ENCODE assay signal across 9 mouse cellular contexts in genomic region chr12:84774376-84774775, GRCm38 (mm10). TPM values are rescaled to one million over a fixed set of nuclear protein-coding genes. Genes with fewer than 3 reads are reported as not detected.
DNase-seq lines count a peak whose midpoint lies in the region; ATAC-seq lines count a peak whose summit lies in the region.
"Had no signal": no experiment of that assay in that cellular context is flagged by ENCODE, and none has a peak within 500 bp of the region (broad histone marks: within the 10 kb centered on the region; RNA-seq: fewer than 3 reads in every experiment).

No protein-coding gene starts in this region.

- 95% methylated on average over 6 of the region's 6 CpGs for WGBS in midbrain, embryonic 12.5 days
- 94% methylated on average over 6 of the region's 6 CpGs for WGBS in midbrain, embryonic 16.5 days
- 73% methylated on average over 6 of the region's 6 CpGs for WGBS in stomach, embryonic 16.5 days

- H3K4me3 ChIP-seq in midbrain, embryonic 12.5 days, result peak overlapping the region; percentile 75; the same call in 1 of the 2 replicates
- H3K4me3 ChIP-seq in midbrain, embryonic 16.5 days (ENCODE audit: low read depth, low read length), result no peak overlapping the region
- H3K4me3 ChIP-seq in stomach, embryonic 16.5 days (replicated peaks; ENCODE audit: low read length), result peak overlapping the region; percentile 76; the same call in 1 of the 2 replicates

- H3K27me3 ChIP-seq in midbrain, embryonic 12.5 days, result no peaks in the 10 kb centered on the region
- no peaks in the 10 kb centered on the region for H3K27me3 ChIP-seq in midbrain, embryonic 16.5 days (ENCODE audit: control insufficient read depth, insufficient read depth, low read depth, low read length)
- H3K27me3 ChIP-seq in stomach, embryonic 16.5 days (ENCODE audit: control insufficient read depth, insufficient read depth, low read length), result no peaks in the 10 kb centered on the region

- 0 out of 2 replicates have a peak overlapping the region, but pooled peaks have one; percentile 82 for H3K9ac ChIP-seq in midbrain, embryonic 12.5 days (replicated peaks)
- no peak overlapping the region for H3K9ac ChIP-seq in midbrain, embryonic 16.5 days (ENCODE audit: low read depth, low read length)
- H3K9ac ChIP-seq in stomach, embryonic 16.5 days (ENCODE audit: low read length), result no peak overlapping the region

- H3K4me2 ChIP-seq in midbrain, embryonic 12.5 days (replicated peaks), result peak overlapping the region; percentile 83
- H3K4me2 ChIP-seq in midbrain, embryonic 16.5 days (ENCODE audit: low read length), result no peak overlapping the region
- peak overlapping the region; percentile 84; the same call in 1 of the 2 replicates for H3K4me2 ChIP-seq in stomach, embryonic 16.5 days (ENCODE audit: low read depth, low read length)

- DNase-seq in cerebellum, adult 9-10 months, result peak; percentile 47
- no peak for DNase-seq in cerebellum, adult 9-11 months
- DNase-seq in liver, result peak; percentile 64
- DNase-seq in thymus, postnatal 0 days (ENCODE audit: low spot score), result no peak
- DNase-seq in right cerebral cortex, adult 18-20 months, result no peak
- DNase-seq: B cell, adult 2 months had no signal

- no peak overlapping the region for H3K27ac ChIP-seq in midbrain, embryonic 12.5 days (replicated peaks)
- H3K27ac ChIP-seq in midbrain, embryonic 16.5 days (ENCODE audit: low read length), result no peak overlapping the region
- H3K27ac ChIP-seq in stomach, embryonic 16.5 days (ENCODE audit: low read length), result no peak overlapping the region

- H3K36me3 ChIP-seq in midbrain, embryonic 12.5 days, result peaks cover 8% of the 10 kb centered on the region; the same call in 1 of the 2 replicates
- H3K36me3 ChIP-seq in midbrain, embryonic 16.5 days (ENCODE audit: control insufficient read depth, insufficient read depth, low read length), result no peaks in the 10 kb centered on the region
- no peaks in the 10 kb centered on the region for H3K36me3 ChIP-seq in stomach, embryonic 16.5 days (ENCODE audit: control insufficient read depth, insufficient read depth, low read length)

- no peak for ATAC-seq in midbrain, embryonic 12.5 days (ENCODE audit: low FRiP score, low read depth)
- ATAC-seq in midbrain, embryonic 16.5 days, result no peak
- no peak for ATAC-seq in stomach, embryonic 16.5 days (ENCODE audit: insufficient read depth, low FRiP score)

- H3K9me3 ChIP-seq in midbrain, embryonic 12.5 days, result no peaks in the 10 kb centered on the region
- no peaks in the 10 kb centered on the region for H3K9me3 ChIP-seq in midbrain, embryonic 16.5 days (replicated peaks; ENCODE audit: control insufficient read depth, low read length, poor library complexity, severe bottlenecking)
- no peaks in the 10 kb centered on the region for H3K9me3 ChIP-seq in stomach, embryonic 16.5 days (replicated peaks; ENCODE audit: control insufficient read depth, low read length)

- peaks cover 36% of the 10 kb centered on the region for H3K4me1 ChIP-seq in midbrain, embryonic 12.5 days
- H3K4me1 ChIP-seq in midbrain, embryonic 16.5 days (ENCODE audit: control insufficient read depth, insufficient read depth, low read length), result peaks cover 21% of the 10 kb centered on the region
- peaks cover 23% of the 10 kb centered on the region for H3K4me1 ChIP-seq in stomach, embryonic 16.5 days (ENCODE audit: control insufficient read depth, insufficient read depth, low read length)

RNA-seq across cellular contexts. Expression of gene Isca2, which starts 1.3 kb away (rescaled TPM):
- 168 and 169 TPM in 2 replicates for polyA plus RNA-seq in midbrain, embryonic 12.5 days (2016; fragmentation: Nextera tagmentation; extraction: Ambion mirVana)
- 131 and 137 TPM in 2 replicates for polyA plus RNA-seq in midbrain, embryonic 16.5 days (2015; fragmentation: Nextera tagmentation; extraction: Ambion mirVana)
- 119 and 123 TPM in 2 replicates for polyA plus RNA-seq in stomach, embryonic 16.5 days (2015; fragmentation: Nextera tagmentation; extraction: Ambion mirVana)
- 156 TPM in 2 replicates for polyA plus RNA-seq in thymus, postnatal 0 days (2015; fragmentation: Nextera tagmentation; extraction: Ambion mirVana)

RNA-seq across cellular contexts. Expression of gene Npc2, which starts 1.4 kb away (rescaled TPM):
- polyA plus RNA-seq in midbrain, embryonic 12.5 days (2016; fragmentation: Nextera tagmentation; extraction: Ambion mirVana), result 90.3 and 90.5 TPM in 2 replicates
- 53.0 and 54.8 TPM in 2 replicates for polyA plus RNA-seq in midbrain, embryonic 16.5 days (2015; fragmentation: Nextera tagmentation; extraction: Ambion mirVana)
- polyA plus RNA-seq in stomach, embryonic 16.5 days (2015; fragmentation: Nextera tagmentation; extraction: Ambion mirVana), result 65.5 and 69.3 TPM in 2 replicates
- 89.7 and 93.1 TPM in 2 replicates for polyA plus RNA-seq in thymus, postnatal 0 days (2015; fragmentation: Nextera tagmentation; extraction: Ambion mirVana)

Comparison
In these comparisons a context has a peak if more than half of its experiments do, and no peak if none do; other contexts are left out.
1. DNase-seq: peak in cerebellum, adult 9-10 months (single experiment) and liver (single experiment); none in cerebellum, adult 9-11 months (single experiment), thymus, postnatal 0 days (single experiment) and right cerebral cortex, adult 18-20 months (single experiment).